In genomic region chr13:30993819-30994218, GRCm38 (mm10) we compare ENCODE assay signal across 9 mouse cellular contexts. TPM values are rescaled to one million over a fixed set of nuclear protein-coding genes. Genes with fewer than 3 reads are reported as not detected.
DNase-seq lines count a peak whose midpoint lies in the region; ATAC-seq lines count a peak whose summit lies in the region.
"Had no signal": no experiment of that assay in that cellular context is flagged by ENCODE, and none has a peak within 500 bp of the region (broad histone marks: within the 10 kb centered on the region; RNA-seq: fewer than 3 reads in every experiment).

No protein-coding gene starts in this region.

- no peaks in the 10 kb centered on the region for H3K4me1 ChIP-seq in midbrain, embryonic 13.5 days (replicated peaks)
- H3K4me1 ChIP-seq: limb, embryonic 15.5 days had no signal

- intact Hi-C loops in heart, postnatal 25 days (cut with DNase I) = loop anchor here (5.0 kb wide), 1 partner anchor 427 kb away; no protein-coding TSS in a partner anchor

- H3K36me3 ChIP-seq in midbrain, embryonic 13.5 days = no peaks in the 10 kb centered on the region
- H3K36me3 ChIP-seq: limb, embryonic 15.5 days had no signal

- no peak overlapping the region for H3K27ac ChIP-seq in midbrain, embryonic 13.5 days
- H3K27ac ChIP-seq: limb, embryonic 15.5 days had no signal

- H3K4me2 ChIP-seq in midbrain, embryonic 13.5 days (replicated peaks) = no peak overlapping the region
- H3K4me2 ChIP-seq: limb, embryonic 15.5 days had no signal

- H3K9me3 ChIP-seq in midbrain, embryonic 13.5 days = no peaks in the 10 kb centered on the region
- H3K9me3 ChIP-seq: limb, embryonic 15.5 days had no signal

- H3K9ac ChIP-seq in midbrain, embryonic 13.5 days (replicated peaks) = no peak overlapping the region
- H3K9ac ChIP-seq: limb, embryonic 15.5 days had no signal

- no peaks in the 10 kb centered on the region for H3K27me3 ChIP-seq in midbrain, embryonic 13.5 days

- DNase-seq in heart, adult 8-10 months (ENCODE audit: low spot score) = peak; percentile 52
- DNase-seq in heart, postnatal 25 days (ENCODE audit: low spot score) = no peak
- peak; percentile 33 for DNase-seq in Muller cell, postnatal 12 days (ENCODE audit: inconsistent ontology term)
- DNase-seq in embryo, embryonic 10.5 days (ENCODE audit: low spot score) = peak; percentile 90
- peak; percentile 34 to 45 for DNase-seq in left cerebral cortex, adult 8-10 months (ENCODE audit: low spot score in 2 of 2)
- DNase-seq in telencephalon, adult 2 months (ENCODE audit: low read depth, low spot score) = peak; percentile 50

- H3K4me3 ChIP-seq in midbrain, embryonic 13.5 days (replicated peaks) = no peak overlapping the region
- H3K4me3 ChIP-seq: limb, embryonic 15.5 days had no signal

- ATAC-seq in hematopoietic stem cell, adult 5-6 weeks (replicated peaks in 1 of 2; ENCODE audit: insufficient read depth in 1 of 2, low FRiP score in 2 of 2, low TSS enrichment in 1 of 2, low read depth in 1 of 2, poor library complexity in 2 of 2, severe bottlenecking in 2 of 2) = peak; percentile 43 to 58; a peak in 3 of 4 replicates
- peak; percentile 71; the same call in 1 of the 2 replicates for ATAC-seq in midbrain, embryonic 13.5 days

- WGBS in midbrain, embryonic 13.5 days = 30% methylated on average over 3 of the region's 3 CpGs

RNA-seq across cellular contexts. Expression of gene Gm5447, which starts 19.8 kb away (rescaled TPM):
- total RNA-seq in heart, adult 8-10 months (2022) = not detected
- not detected for total RNA-seq in heart, postnatal 25 days (2021)
- total RNA-seq in hematopoietic stem cell, adult 5-6 weeks (2017) = not detected in 2 replicates
- total RNA-seq in left cerebral cortex, adult 8-10 months (2022) = not detected
- 0.11 and 0.14 TPM in 2 replicates for polyA plus RNA-seq in midbrain, embryonic 13.5 days (2015; fragmentation: Nextera tagmentation; extraction: Ambion mirVana)

RNA-seq across cellular contexts. Expression of gene Exoc2, which starts 19.9 kb away (rescaled TPM):
- total RNA-seq in heart, adult 8-10 months (2022) = 10 to 100 TPM; 13.1 to 17.2 (median 15.6) TPM
- 10 to 100 TPM; 15.6 to 16.1 TPM for total RNA-seq in heart, postnatal 25 days (2021)
- total RNA-seq in hematopoietic stem cell, adult 5-6 weeks (2017) = 60.9 and 70.6 TPM in 2 replicates
- 10 to 100 TPM; 41.5 to 47.2 (median 43.8) TPM for total RNA-seq in left cerebral cortex, adult 8-10 months (2022)
- 44.7 and 50.9 TPM in 2 replicates for polyA plus RNA-seq in midbrain, embryonic 13.5 days (2015; fragmentation: Nextera tagmentation; extraction: Ambion mirVana)

RNA-seq across cellular contexts. Expression of gene Hus1b, which starts 46.3 kb away (rescaled TPM):
- under 1 TPM in 3 of 4 experiments, not detected in 1; 0.28 to 0.55 (median 0.35) TPM for total RNA-seq in heart, adult 8-10 months (2022)
- not detected for total RNA-seq in heart, postnatal 25 days (2021)
- total RNA-seq in hematopoietic stem cell, adult 5-6 weeks (2017) = 1.1 and 1.4 TPM in 2 replicates
- total RNA-seq in left cerebral cortex, adult 8-10 months (2022) = under 1 TPM; 0.51 to 0.77 (median 0.66) TPM
- not detected in 2 replicates for polyA plus RNA-seq in midbrain, embryonic 13.5 days (2015; fragmentation: Nextera tagmentation; extraction: Ambion mirVana)
- polyA plus RNA-seq: limb, embryonic 15.5 days had no signal
